Mouse (Mus musculus) kidney, adult 2 months (tissue): Measurements from ENCODE around the gene Rab1a. TPM values are rescaled to one million over a fixed set of nuclear protein-coding genes. Genes with fewer than 3 reads are reported as not detected.
A peak's percentile ranks its signal among the peaks of the same experiment; 100 is the strongest.

Experiments
- DNase-seq: peaks from one replicate; pipeline ENCODE4 v3.0.0; 2021
- H3K27ac ChIP-seq: fragments of 200-500 bp; 2 replicates; pipeline ENCODE4 v1.5.1; 2012; ENCODE audit warnings: low read depth, low read length, control low read depth, inconsistent platforms; ENCODE audit not compliant: insufficient read depth
- H3K27me3 ChIP-seq: fragments of 200-500 bp; replicated peaks from 2 replicates; pipeline ENCODE4 v1.6.1; 2012; ENCODE audit warnings: mild to moderate bottlenecking, moderate library complexity, low read length, inconsistent platforms; ENCODE audit not compliant: control insufficient read depth, insufficient read depth
- H3K36me3 ChIP-seq: fragments of 200-500 bp; 2 replicates; pipeline ENCODE4 v1.6.1; 2012; ENCODE audit warnings: mild to moderate bottlenecking, moderate library complexity, low read length, inconsistent platforms; ENCODE audit not compliant: control insufficient read depth, insufficient read depth
- H3K4me1 ChIP-seq: fragments of 200-500 bp; 2 replicates; pipeline ENCODE4 v1.6.1; 2011; ENCODE audit warnings: low read length; ENCODE audit not compliant: control insufficient read depth, insufficient read depth
- H3K4me3 ChIP-seq: fragments of 200-500 bp; 2 replicates; pipeline ENCODE4 v1.5.1; 2011; ENCODE audit warnings: mild to moderate bottlenecking, low read depth, low read length, control low read depth; ENCODE audit not compliant: insufficient read depth
- CTCF ChIP-seq: fragments of 200-500 bp; conservative IDR thresholded peaks from 2 replicates; pipeline ENCODE4 v1.5.1; 2011; ENCODE audit warnings: low read depth, mild to moderate bottlenecking, control low read depth, low read length, moderate library complexity, mixed read lengths; ENCODE audit not compliant: insufficient read depth, insufficient read length
- POLR2A ChIP-seq: fragments of 200-500 bp; IDR thresholded peaks from one replicate; pipeline ENCODE4 v1.6.1; 2011; ENCODE audit warnings: low read depth, low read length, control low read depth
- WGBS: fragments of 180-500 bp; shearing (Covaris S2); methylation state at CpG from one replicate; pipeline ENCODE4 v1.1.7; 2018; 5-methylcytosine and 5-hydroxymethylcytosine counted together
- polyA plus RNA-seq: library from polyadenylated mRNA; depleted of rRNA; stranded (reverse); fragments of >200 nt; gene quantifications from 2 replicates; pipeline ENCODE4 v1.2.3, GENCODE M21; 2012

Gene Rab1a
- polyA plus RNA-seq, 1 experiment: 119 TPM

DNA sequence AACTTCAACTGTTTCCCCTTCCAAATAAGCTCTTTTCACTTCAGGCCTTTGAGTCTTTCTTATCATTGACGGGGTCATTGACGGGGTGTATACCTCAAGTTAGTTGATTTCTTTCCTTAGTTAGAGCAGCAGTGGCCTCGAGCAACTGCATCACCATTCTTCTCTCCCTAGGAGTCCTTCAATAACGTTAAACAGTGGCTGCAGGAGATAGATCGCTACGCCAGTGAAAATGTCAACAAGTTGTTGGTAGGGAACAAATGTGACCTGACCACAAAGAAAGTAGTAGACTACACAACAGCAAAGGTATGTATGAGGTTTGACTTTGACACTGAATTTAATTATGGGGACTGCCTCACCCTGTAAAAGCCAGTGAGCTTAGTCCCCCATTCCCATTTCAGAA is 23.0 kb downstream of the Rab1a start:
- Histone ChIP-seq H3K27ac (peak overlapping the region; percentile 50; the same call in 1 of the 2 replicates), H3K27me3 (no peaks in the 10 kb centered on the region), H3K4me1 (peaks cover 11% of the 10 kb centered on the region; the same call in 1 of the 2 replicates), H3K36me3 (peaks cover 28% of the 10 kb centered on the region), H3K4me3 (no peak overlapping the region)
- no peak for DNase-seq
- 85% methylated on average over 6 of the region's 6 CpGs for WGBS
- no peak for TF ChIP-seq CTCF
- no peak for TF ChIP-seq POLR2A

DNA sequence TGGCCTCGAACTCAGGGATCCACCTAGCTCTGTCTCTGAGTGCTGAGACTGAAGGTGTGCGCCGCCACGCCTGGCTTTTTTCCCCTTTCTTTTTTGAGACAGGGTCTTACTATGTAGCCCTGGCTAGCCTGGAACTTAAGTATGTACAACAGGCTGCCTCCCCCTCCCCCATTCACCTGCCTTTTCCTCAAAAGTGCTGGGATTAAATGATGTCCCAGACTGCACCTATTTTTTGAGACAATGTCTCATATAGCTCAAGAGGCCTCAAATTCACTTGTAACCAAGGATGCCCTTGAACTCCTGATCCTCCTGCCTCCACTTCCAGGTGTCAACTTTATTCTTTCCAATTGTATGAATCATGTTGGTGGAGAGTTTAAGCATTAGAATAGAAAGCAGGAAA is 24.7 kb downstream of the Rab1a start:
- TF ChIP-seq POLR2A: no peak
- TF ChIP-seq CTCF: no peak
- WGBS: 94% methylated on average over 4 of the region's 4 CpGs
- Histone ChIP-seq H3K36me3 (peaks cover 24% of the 10 kb centered on the region), H3K4me3 (no peak overlapping the region), H3K27ac (no peak overlapping the region), H3K27me3 (no peaks in the 10 kb centered on the region), H3K4me1 (peaks cover 15% of the 10 kb centered on the region; the same call in 1 of the 2 replicates)
- no peak for DNase-seq

DNA sequence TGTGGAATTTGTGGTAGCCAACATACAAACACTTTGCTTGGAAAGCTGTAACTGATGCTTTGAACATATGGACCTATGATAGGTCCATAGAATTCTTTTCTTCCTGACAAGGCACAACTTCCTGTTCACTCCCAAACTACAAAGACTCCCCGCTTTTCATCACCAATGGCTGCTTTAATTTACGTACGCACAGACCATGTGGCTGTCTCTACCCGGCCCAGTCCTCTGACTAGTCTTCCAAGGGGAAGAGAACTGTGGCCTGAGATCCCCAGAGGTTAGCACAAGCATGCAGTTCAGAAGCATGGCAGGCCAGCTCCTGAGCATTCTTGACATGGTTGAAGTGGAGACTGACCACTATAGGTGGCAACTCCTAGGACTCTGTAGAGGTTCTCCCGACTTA is 27.4 kb downstream of the Rab1a start:
- TF ChIP-seq CTCF (no peak), POLR2A (no peak)
- no peaks in the 10 kb centered on the region for H3K27me3 ChIP-seq
- peaks cover 16% of the 10 kb centered on the region for H3K36me3 ChIP-seq
- no peak for DNase-seq
- 52% methylated on average over 5 of the region's 5 CpGs for WGBS
- H3K27ac ChIP-seq: no peak overlapping the region
- H3K4me1 ChIP-seq: peaks cover 14% of the 10 kb centered on the region
- H3K4me3 ChIP-seq: no peak overlapping the region

DNA sequence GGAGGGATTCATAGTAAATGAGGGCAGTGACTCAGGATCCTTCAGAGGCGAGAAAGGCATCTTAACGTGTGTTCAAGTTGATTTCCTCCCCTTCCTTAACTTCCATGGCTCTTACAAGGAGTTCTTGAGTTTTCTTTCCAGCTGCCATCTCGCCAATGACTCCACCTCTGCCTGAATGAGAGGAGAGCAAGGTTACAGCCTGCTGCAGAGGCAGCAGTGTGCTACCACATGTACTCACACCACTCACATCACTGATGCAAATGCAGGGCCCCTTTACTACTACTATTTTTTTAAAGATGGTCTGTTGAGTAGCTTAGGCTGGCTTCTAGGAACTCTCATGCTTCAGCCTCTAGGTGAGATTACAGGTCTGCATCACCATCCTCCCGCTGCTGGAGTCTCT is 28.1 kb downstream of the Rab1a start:
- peaks cover 11% of the 10 kb centered on the region for H3K36me3 ChIP-seq
- peaks cover 12% of the 10 kb centered on the region for H3K4me1 ChIP-seq
- WGBS: 70% methylated on average over 4 of the region's 4 CpGs
- H3K27me3 ChIP-seq: no peaks in the 10 kb centered on the region
- DNase-seq: no peak
- no peak overlapping the region for H3K27ac ChIP-seq
- TF ChIP-seq CTCF (no peak), POLR2A (no peak)
- H3K4me3 ChIP-seq: no peak overlapping the region

DNA sequence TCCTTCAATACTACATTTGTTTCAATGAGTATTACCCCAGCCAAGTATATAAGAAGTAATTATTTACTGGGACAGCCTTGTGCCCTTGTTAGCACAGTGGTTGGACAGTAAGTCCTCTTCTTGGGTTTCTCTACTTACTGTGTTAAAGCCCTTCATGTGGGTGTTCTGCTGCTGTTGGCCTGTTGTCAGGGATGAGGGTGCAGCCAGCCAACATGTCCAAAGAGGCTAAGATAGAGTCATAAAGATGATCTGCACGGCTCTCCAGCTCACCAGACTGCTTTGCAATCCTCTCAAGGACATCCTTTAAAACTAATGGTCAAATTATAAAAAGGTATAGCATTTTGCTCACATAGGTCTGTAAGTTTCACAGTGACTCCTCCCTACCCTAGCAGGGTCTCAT is 29.1 kb downstream of the Rab1a start:
- Histone ChIP-seq H3K4me1 (peaks cover 12% of the 10 kb centered on the region), H3K27me3 (no peaks in the 10 kb centered on the region), H3K36me3 (peaks cover 9% of the 10 kb centered on the region), H3K27ac (peak overlapping the region; percentile 35), H3K4me3 (no peak overlapping the region)
- peak; percentile 26 for DNase-seq
- TF ChIP-seq POLR2A (no peak), CTCF (no peak)
- 36% methylated on average over 1 of the region's 1 CpGs for WGBS

DNA sequence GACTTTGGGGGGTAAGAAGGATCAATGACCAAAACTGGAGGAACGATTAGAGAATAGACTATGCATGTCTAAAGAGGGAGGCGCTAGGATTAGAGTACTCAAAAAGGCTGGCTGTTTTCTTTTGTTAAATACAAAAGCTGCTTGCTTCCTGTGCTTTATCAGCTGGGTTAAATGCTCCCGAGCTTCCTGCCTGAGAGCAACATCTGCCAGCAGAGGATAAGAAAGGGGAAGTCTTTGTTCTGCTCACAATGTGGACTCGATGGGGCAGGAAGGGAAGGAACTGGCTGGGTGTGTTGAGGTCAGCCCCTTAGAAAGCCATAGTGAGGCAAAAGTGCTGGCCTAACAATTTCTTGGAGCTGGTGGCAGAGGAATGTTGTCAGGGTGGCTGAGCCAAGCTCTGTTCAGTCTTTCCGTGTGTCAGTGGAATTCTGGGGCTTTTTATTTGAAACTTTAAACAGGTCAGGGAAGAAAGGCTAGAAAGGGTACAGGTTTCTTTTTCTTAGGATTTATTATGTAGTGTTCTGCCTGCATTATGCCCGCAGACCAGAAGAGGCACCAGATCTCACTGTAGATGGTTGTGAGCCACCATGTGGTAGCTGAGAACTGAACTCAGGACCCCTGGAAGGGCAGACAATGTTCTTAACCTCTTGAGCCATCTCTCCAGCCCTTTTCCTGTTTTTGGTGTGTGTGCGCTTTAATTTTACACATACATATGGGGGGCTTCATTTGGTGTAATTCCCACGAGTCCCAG is 30.1 kb downstream of the Rab1a start:
- H3K27ac ChIP-seq: peak overlapping the region; percentile 79
- 43% methylated on average over 8 of the region's 8 CpGs for WGBS
- H3K27me3 ChIP-seq: no peaks in the 10 kb centered on the region
- no peak overlapping the region for H3K4me3 ChIP-seq
- TF ChIP-seq CTCF (0 out of 2 replicates have a peak, but pooled peaks have one; percentile 23), POLR2A (no peak)
- peaks cover 7% of the 10 kb centered on the region for H3K36me3 ChIP-seq
- H3K4me1 ChIP-seq: peaks cover 12% of the 10 kb centered on the region
- DNase-seq: peak; percentile 85

DNA sequence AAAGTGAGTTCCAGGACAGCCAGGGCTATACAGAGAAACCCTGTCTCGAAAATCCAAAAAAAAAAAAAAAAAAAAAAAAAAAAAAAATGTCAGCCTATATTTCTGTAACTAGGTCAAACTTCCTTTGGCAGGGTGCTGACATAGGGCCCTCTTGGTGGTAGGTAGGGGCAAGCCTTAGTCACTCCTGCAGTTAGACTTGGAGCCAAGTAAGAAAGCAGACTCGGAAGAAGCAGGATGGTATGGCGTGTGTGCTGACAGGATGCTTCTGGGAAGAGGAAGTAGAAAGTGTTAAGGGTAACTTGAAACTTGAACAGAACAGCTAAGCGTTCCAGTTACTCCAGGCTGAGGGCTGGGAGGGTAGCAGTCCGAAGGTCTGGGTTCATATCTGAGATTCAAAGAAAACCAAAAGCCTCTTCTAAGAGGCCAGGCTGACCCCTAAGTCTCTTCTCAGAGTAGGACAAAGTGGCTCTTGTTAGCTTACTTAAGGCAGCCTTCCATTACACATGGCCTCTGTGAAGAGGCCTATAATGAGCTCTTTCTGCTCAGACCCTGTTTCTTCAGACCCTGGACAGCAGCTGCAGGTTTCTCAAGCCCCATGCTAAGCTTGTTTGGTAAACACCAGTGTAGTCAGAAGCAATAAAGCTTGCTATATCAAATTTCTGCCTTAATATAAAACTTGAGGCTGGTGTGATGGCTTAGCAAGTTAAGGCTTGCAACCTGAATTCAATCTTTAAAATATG is 31.0 kb downstream of the Rab1a start:
- Histone ChIP-seq H3K27ac (peak overlapping the region; percentile 60), H3K36me3 (peaks cover 9% of the 10 kb centered on the region), H3K4me1 (peaks cover 12% of the 10 kb centered on the region), H3K27me3 (no peaks in the 10 kb centered on the region), H3K4me3 (no peak overlapping the region)
- TF ChIP-seq CTCF (no peak), POLR2A (no peak)
- WGBS: 40% methylated on average over 4 of the region's 5 CpGs
- DNase-seq: no peak
